Mouse (Mus musculus): ENCODE data around the gene Gm6882.
"Not testable (repeated sequence)": the region's sequence is repeated elsewhere in the genome, so short reads cannot be mapped to it uniquely, and the experiment has no call there.

The Gm6882 gene

DNA sequence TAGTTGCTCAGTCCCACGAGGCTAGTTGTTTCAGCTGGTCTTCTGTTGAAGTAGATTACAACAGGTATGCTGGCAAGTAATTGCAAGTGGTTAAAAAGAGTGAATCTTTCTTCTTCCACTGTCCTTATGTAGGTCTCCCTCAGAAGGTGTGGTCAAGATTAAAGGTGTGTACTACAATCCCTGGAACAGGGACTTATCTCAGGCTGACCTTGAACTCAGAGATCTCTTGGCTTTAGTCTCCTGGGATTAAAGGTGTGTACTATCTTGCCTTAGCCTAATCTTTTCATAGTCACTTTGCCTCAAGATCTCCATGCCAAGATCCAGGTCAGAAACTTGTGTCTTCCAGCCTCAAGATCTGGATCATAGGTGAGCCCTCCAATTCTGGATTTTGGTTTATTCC is at the start of gene Gm6882:
TSS of gene Gm6882 (minus strand) at position 101 of the 400 bp plus-strand sequence.
- not testable (repeated sequence) for DNase-seq (ENCODE audit: low read depth, low spot score)

Data from ZHBTc4 (cell line).